Mouse (Mus musculus) spleen, adult 2 months (tissue): ENCODE measurements around the gene Lrrc29.

Experiments
- CTCF ChIP-seq: fragments of 200-500 bp; IDR thresholded peaks from 2 replicates; pipeline ENCODE4 v1.5.1; 2011; ENCODE audit warnings: mild to moderate bottlenecking, inconsistent platforms; ENCODE audit not compliant: insufficient read depth, insufficient read length, insufficient replicate concordance; ENCODE audit errors: extremely low read depth
- POLR2A ChIP-seq: fragments of 200-500 bp; IDR thresholded peaks from 2 replicates; pipeline ENCODE4 v1.6.1; 2011; ENCODE audit warnings: low read depth, low read length, inconsistent platforms

DNA sequence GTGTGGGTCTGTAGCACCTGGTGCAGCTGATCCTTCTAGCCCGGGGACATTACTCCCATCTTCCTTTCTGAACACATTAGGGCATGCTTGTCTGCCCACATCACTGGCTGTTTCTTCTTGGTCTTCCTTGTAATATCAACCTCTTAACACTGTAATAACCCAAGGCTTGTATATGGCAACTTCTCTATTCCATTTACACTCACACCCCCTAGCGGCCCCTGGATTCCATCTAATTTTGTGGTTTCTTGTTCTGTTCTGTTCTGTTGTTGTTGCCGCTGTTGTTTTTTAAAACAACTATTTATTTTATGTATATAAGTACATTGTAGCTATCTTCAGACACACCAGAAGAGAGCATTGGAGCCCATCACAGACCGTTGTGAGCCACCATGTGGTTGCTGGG, 39.2 kb downstream of the Lrrc29 start:
- TF ChIP-seq CTCF, result no peak
- TF ChIP-seq POLR2A, result no peak
